Mouse (Mus musculus): ENCODE data around the gene Med7. TPM values are rescaled to one million over a fixed set of nuclear protein-coding genes. Genes with fewer than 3 reads are reported as not detected.
"Not testable (repeated sequence)": the region's sequence is repeated elsewhere in the genome, so short reads cannot be mapped to it uniquely, and the experiment has no call there.

Gene Med7
- polyA plus RNA-seq, 1 experiment from 2014 or later, result 55.9 TPM

DNA sequence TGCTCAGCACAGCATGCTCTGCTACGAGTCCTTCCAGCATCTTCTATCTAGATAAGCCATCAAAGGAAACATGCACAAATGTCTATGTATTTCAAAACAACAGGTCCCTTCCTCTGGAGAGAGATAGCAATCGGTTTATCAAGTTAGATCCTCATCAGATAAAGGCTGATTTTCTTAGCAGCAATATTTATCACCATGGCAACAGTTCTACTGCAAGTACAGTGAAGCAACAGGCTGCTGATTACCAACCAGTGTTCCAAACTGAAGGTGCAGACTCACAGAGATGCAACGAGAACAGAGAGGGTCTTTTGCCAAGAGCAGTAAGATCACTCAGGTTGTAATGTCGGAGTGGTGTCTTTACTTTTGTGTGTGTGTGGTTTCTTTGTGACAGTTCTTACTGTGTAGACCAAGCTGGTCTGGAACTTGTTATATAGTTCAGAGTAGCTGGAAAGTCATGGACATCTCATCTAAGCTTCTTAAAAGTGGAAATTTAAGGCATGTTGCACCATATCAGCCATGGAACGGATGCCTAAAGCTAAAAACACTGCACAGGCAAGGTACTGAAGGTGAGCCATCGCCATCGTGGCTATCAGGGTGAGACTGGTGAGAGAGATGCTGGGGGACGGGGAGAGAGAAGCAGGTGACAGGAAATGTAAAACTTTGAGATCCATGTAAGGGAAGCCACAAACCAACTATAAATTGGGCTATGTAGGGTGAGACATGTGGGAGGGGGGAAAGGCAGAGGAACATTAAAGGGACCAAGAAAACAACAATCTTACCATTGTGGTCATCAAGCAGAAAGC is 15.4 kb upstream of the Med7 start:
- H3K27ac ChIP-seq (ENCODE audit: low read length), result no peak overlapping the region
- TF ChIP-seq EP300 (IDR thresholded peaks at IDR 0.05), result no peak
- TF ChIP-seq CTCF (IDR thresholded peaks at IDR 0.05), result no peak

GRCm38 (mm10) chr11:46428131-46428530 is 8.6 kb upstream of the Med7 start:
- H3K9ac ChIP-seq (replicated peaks; ENCODE audit: low read depth); H3K27me3 ChIP-seq (replicated peaks; ENCODE audit: insufficient read depth, low read length); H3K27ac ChIP-seq (ENCODE audit: low read length); H3K36me3 ChIP-seq (ENCODE audit: insufficient read depth, low read length); H3K4me3 ChIP-seq (ENCODE audit: low read depth, low read length); H3K4me2 ChIP-seq (replicated peaks; ENCODE audit: low read depth, low read length); H3K4me1 ChIP-seq (ENCODE audit: insufficient read depth, low read depth, low read length); DNase-seq (ENCODE audit: low spot score); ATAC-seq; H3K9me3 ChIP-seq (ENCODE audit: low read length): not testable (repeated sequence)
- WGBS, result 53% methylated on average over 4 of the region's 4 CpGs

More for the DNA sequence above, 15.4 kb upstream of the Med7 start:
- no peaks in the 10 kb centered on the region for H3K9me3 ChIP-seq (ENCODE audit: low read length)
- no peaks in the 10 kb centered on the region for H3K27me3 ChIP-seq (replicated peaks; ENCODE audit: insufficient read depth, low read length)
- H3K9ac ChIP-seq (replicated peaks; ENCODE audit: low read depth), result no peak overlapping the region
- ATAC-seq, result no peak
- H3K4me3 ChIP-seq (ENCODE audit: low read depth, low read length), result no peak overlapping the region
- no peaks in the 10 kb centered on the region for H3K4me1 ChIP-seq (ENCODE audit: insufficient read depth, low read depth, low read length)
- H3K4me2 ChIP-seq (replicated peaks; ENCODE audit: low read depth, low read length), result no peak overlapping the region
- no peaks in the 10 kb centered on the region for H3K36me3 ChIP-seq (ENCODE audit: insufficient read depth, low read length)
- 66% methylated on average over 8 of the region's 8 CpGs for WGBS
- DNase-seq (ENCODE audit: low spot score), result no peak

DNA sequence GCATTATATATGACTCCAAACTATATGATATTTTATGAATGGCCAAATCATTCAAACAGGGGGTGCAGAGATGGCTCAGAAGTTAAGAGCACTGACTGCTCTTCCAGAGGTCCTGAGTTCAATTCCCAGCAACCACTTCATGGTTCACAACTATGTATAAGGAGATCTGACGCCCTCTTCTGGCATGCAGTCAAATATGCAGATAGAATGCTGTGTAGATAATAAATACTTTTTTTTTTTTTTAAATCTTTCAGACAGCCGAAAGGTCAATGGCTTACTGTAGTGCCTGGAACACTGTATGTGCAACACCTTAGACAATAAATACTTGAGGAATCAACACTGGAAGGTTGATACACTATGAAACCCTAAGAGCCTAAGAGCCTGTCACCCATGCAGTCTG is 6.6 kb upstream of the Med7 start:
- WGBS, result 79% methylated on average over 2 of the region's 2 CpGs
- H3K9me3 ChIP-seq (ENCODE audit: low read length), result no peaks in the 10 kb centered on the region
- no peaks in the 10 kb centered on the region for H3K36me3 ChIP-seq (ENCODE audit: insufficient read depth, low read length)
- no peak overlapping the region for H3K4me2 ChIP-seq (replicated peaks; ENCODE audit: low read depth, low read length)
- H3K4me1 ChIP-seq (ENCODE audit: insufficient read depth, low read depth, low read length), result no peaks in the 10 kb centered on the region
- ATAC-seq (no peak), DNase-seq (ENCODE audit: low spot score) (no peak)
- H3K27ac ChIP-seq (ENCODE audit: low read length), result no peak overlapping the region
- no peaks in the 10 kb centered on the region for H3K27me3 ChIP-seq (replicated peaks; ENCODE audit: insufficient read depth, low read length)
- H3K9ac ChIP-seq (replicated peaks; ENCODE audit: low read depth), result no peak overlapping the region
- TF ChIP-seq EP300 (IDR thresholded peaks at IDR 0.05), result no peak
- no peak for TF ChIP-seq CTCF (IDR thresholded peaks at IDR 0.05)
- no peak overlapping the region for H3K4me3 ChIP-seq (ENCODE audit: low read depth, low read length)

DNA sequence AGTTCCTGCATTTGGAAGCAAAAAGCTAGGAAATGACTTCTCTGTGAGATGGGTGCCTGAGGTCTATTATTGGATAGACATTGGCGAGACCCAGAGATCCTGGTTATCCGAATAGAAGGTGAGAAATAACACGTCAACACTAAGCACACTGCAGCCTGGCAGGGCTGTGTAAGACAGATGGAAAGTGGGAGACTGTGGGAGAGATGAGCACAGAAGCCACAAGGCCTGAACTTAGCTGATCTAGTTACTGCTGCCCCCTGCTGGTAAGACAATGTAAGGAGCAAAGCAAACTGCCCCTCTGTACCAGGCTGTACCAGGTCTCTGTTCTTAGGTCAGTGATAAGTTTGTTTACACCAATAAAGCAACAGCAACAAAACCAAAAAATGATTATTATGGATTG is 5.6 kb upstream of the Med7 start:
- Histone ChIP-seq H3K4me2 (replicated peaks; ENCODE audit: low read depth, low read length) (no peak overlapping the region), H3K9me3 (ENCODE audit: low read length) (no peaks in the 10 kb centered on the region), H3K4me1 (ENCODE audit: insufficient read depth, low read depth, low read length) (no peaks in the 10 kb centered on the region), H3K36me3 (ENCODE audit: insufficient read depth, low read length) (no peaks in the 10 kb centered on the region), H3K27ac (ENCODE audit: low read length) (no peak overlapping the region), H3K4me3 (ENCODE audit: low read depth, low read length) (no peak overlapping the region), H3K9ac (replicated peaks; ENCODE audit: low read depth) (no peak overlapping the region), H3K27me3 (replicated peaks; ENCODE audit: insufficient read depth, low read length) (no peaks in the 10 kb centered on the region)
- TF ChIP-seq EP300 (IDR thresholded peaks at IDR 0.05) (no peak), CTCF (IDR thresholded peaks at IDR 0.05) (peak; percentile 91)
- DNase-seq (ENCODE audit: low spot score), result peak; percentile 85
- 18% methylated on average over 3 of the region's 3 CpGs for WGBS
- peak; percentile 67 for ATAC-seq

- Histone ChIP-seq H3K36me3 (ENCODE audit: insufficient read depth, low read length) (no peaks in the 10 kb centered on the region), H3K27ac (ENCODE audit: low read length) (no peak overlapping the region), H3K4me3 (ENCODE audit: low read depth, low read length) (no peak overlapping the region), H3K9me3 (ENCODE audit: low read length) (no peaks in the 10 kb centered on the region), H3K4me2 (replicated peaks; ENCODE audit: low read depth, low read length) (no peak overlapping the region), H3K27me3 (replicated peaks; ENCODE audit: insufficient read depth, low read length) (no peaks in the 10 kb centered on the region), H3K9ac (replicated peaks; ENCODE audit: low read depth) (no peak overlapping the region), H3K4me1 (ENCODE audit: insufficient read depth, low read depth, low read length) (no peaks in the 10 kb centered on the region)
- ATAC-seq (no peak), DNase-seq (ENCODE audit: low spot score) (no peak)
- no peak for TF ChIP-seq EP300 (IDR thresholded peaks at IDR 0.05)
- TF ChIP-seq CTCF (IDR thresholded peaks at IDR 0.05), result no peak
Measured at GRCm38 (mm10) chr11:46435363-46435762, 1.4 kb upstream of the Med7 start.

DNA sequence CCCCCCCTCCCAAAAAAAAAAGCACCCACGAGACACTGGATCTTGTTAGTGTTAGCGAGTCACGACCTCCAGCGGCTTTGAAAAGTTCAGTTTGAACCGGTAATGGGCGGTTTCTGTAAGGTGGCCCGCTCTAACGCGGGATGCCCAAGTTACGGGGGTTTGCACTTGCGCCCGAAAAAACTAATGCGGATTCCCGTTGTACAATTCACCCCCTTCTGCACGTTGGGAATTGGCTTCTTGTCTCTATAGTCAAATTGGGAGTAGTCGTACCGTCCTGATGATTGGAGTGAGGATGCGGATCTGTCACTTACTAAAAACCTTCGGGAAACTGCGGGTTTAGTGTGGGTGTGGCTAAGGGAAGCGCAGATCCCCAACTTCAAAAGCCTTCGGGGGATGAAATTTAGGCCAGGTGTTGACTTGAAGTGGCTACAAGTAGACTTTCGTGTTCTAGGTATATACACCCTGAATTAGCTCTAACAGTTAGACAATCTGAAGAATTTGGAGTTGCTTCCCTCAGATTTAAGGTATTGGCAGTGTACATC is 805 bp downstream of the Med7 start:
- peak; percentile 48 for DNase-seq (ENCODE audit: low spot score)
- ATAC-seq, result no peak; the same call in 1 of the 2 replicates
- peak overlapping the region; percentile 78 for H3K4me2 ChIP-seq (replicated peaks; ENCODE audit: low read depth, low read length)
- 1% methylated on average over 23 of the region's 23 CpGs for WGBS
- no peaks in the 10 kb centered on the region for H3K27me3 ChIP-seq (replicated peaks; ENCODE audit: insufficient read depth, low read length)
- TF ChIP-seq CTCF (IDR thresholded peaks at IDR 0.05) (no peak), EP300 (IDR thresholded peaks at IDR 0.05) (no peak)
- peaks cover 4% of the 10 kb centered on the region; the same call in 1 of the 2 replicates for H3K36me3 ChIP-seq (ENCODE audit: insufficient read depth, low read length)
- H3K4me1 ChIP-seq (ENCODE audit: insufficient read depth, low read depth, low read length), result no peaks in the 10 kb centered on the region
- no peaks in the 10 kb centered on the region for H3K9me3 ChIP-seq (ENCODE audit: low read length)
- peak overlapping the region; percentile 93; the same call in 1 of the 2 replicates for H3K27ac ChIP-seq (ENCODE audit: low read length)
- H3K9ac ChIP-seq (replicated peaks; ENCODE audit: low read depth), result peak overlapping the region; percentile 95
- peak overlapping the region; percentile 98 for H3K4me3 ChIP-seq (ENCODE audit: low read depth, low read length)
